Mouse (Mus musculus) kidney, adult 18-20 months (tissue): Measurements from ENCODE around the gene Casq1.

Source experiments
- DNase-seq: peaks from one replicate; pipeline ENCODE4 v3.0.0; 2021

Casq1 gene

GRCm38 (mm10) chr1:172179102-172179501, 40.6 kb downstream of the Casq1 start:
- no peak for DNase-seq

GRCm38 (mm10) chr1:172177791-172178190, 41.9 kb downstream of the Casq1 start:
- no peak for DNase-seq

- DNase-seq: no peak
These were observed 46.5 kb downstream of the Casq1 start for GRCm38 (mm10) chr1:172173181-172173580.

- DNase-seq: no peak
These were observed 47.3 kb downstream of the Casq1 start for GRCm38 (mm10) chr1:172172381-172172780.

GRCm38 (mm10) chr1:172169809-172170208, 49.9 kb downstream of the Casq1 start:
- no peak for DNase-seq

GRCm38 (mm10) chr1:172167911-172168310, 51.8 kb downstream of the Casq1 start:
- no peak for DNase-seq

- peak; percentile 34 for DNase-seq
These were observed 56.7 kb downstream of the Casq1 start for GRCm38 (mm10) chr1:172162959-172163358.

- peak; percentile 42 for DNase-seq
These were observed 57.7 kb downstream of the Casq1 start for GRCm38 (mm10) chr1:172162009-172162408.

- DNase-seq: no peak
These were observed 59.2 kb downstream of the Casq1 start for GRCm38 (mm10) chr1:172160508-172160907.

- DNase-seq: no peak
These were observed 59.7 kb downstream of the Casq1 start for GRCm38 (mm10) chr1:172159970-172160369.
